Mouse (Mus musculus): ENCODE data around the gene 1700066M21Rik.

- TF ChIP-seq ZC3H11A (IDR thresholded peaks at IDR 0.05; ENCODE audit: borderline replicate concordance, low read depth, low read length) (no peak), CHD2 (IDR thresholded peaks at IDR 0.05; ENCODE audit: low read depth, low read length) (no peak), MAFK (IDR thresholded peaks at IDR 0.05; ENCODE audit: insufficient read depth, low read depth, low read length) (no peak), ZNF384 (IDR thresholded peaks at IDR 0.05; ENCODE audit: low read depth, low read length) (no peak), HCFC1 (IDR thresholded peaks at IDR 0.05; ENCODE audit: borderline replicate concordance, insufficient read depth, low read length) (no peak)
Measured at GRCm38 (mm10) chr1:57400877-57401276, 23.5 kb downstream of the 1700066M21Rik start.
